Mouse (Mus musculus) layer of hippocampus, postnatal 10 days (tissue): ENCODE results near the gene Specc1l. TPM values are rescaled to one million over a fixed set of nuclear protein-coding genes. Genes with fewer than 3 reads are reported as not detected.
"Not testable (repeated sequence)": the region's sequence is repeated elsewhere in the genome, so short reads cannot be mapped to it uniquely, and the experiment has no call there.

Experiments used
- DNase-seq, 2 experiments: peaks; one replicate each; pipeline ENCODE4 v3.0.0; 2021; ENCODE audit warnings: low spot score in 2 of 2
- total RNA-seq, 2 experiments: library from RNA; stranded (reverse); gene quantifications; 2 replicates each; pipeline ENCODE4 v1.2.3; 2021

Gene Specc1l
- total RNA-seq, 2 experiments from 2014 or later: 45.9 to 47.3 TPM

DNA sequence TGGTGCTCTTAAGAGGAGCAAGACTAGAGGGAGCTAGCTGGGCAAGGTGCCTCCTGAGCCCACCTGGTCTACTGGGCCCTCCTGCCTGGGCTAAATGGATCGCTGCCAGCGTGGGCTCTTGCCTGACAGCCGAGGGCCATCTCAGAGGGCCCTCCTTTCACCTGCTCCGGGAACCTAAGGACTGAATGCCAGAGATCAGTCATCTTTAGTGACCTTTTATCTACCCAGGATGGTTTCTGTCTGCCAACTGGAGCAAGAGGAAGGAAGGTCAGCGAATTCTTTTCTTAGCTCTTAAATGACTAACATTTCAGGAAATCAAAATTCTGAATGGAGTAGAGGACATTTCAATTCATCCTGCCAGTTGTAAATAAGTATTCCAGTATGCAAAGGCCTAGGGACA is 138.7 kb downstream of the Specc1l start:
- no peak for DNase-seq

DNA sequence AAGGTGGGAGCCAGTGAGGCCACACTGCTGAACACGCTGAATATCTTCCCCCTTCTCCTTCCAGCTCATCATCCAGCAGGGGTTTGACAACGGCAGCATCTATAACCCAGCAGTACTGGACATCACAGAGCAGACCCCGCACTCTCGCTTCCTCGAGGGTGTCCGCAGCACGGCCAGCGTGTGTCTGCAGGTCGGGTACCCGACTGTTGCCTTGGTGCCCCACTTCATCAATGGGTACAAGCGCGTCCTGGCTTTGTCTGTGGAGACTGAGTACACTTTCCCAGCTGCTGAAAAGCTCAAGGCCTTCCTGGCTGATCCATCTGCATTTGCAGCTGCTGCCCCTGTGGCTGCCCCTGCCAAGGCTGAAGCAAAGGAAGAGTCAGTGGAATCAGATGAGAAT is 140.7 kb downstream of the Specc1l start:
- no peak for DNase-seq

DNA sequence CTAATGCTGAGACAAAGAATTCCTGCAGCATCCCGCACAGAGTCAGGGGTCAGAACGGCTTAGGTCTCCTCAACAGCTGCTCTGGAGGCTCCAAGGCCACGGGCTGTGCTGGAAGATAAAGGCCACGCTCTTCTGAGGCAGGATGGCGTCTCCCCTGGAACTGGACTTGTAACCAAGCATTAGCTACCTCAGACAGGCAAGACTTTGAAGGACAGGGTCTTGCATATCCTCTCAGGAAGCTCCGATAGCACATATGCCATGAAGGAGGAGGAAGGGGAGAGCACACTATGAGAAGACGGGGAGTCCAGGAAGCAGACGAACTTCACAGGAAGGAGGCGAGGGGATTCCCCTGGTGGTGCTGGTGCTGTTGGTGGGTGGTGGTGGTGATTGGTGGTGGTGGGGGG is 142.0 kb downstream of the Specc1l start:
- DNase-seq: not testable (repeated sequence)

DNA sequence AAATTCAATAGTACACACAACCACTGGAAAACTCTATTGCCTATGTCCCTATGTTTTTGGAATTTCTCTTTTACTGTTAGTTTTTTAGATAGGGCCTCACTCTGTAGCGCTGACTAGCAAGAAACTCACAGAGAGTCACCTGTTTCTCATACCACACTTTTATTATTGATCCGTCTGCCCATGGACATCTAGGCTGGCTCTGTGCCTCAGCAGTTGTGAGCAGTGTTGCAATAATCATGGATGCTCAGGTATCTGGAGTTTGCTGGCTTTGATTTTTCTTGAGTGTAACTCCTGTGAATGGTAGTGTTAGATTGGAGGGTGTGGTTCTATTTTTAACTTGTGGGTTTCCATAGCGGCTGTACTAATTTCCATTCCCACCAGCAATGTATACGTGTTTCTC is 143.5 kb downstream of the Specc1l start:
- DNase-seq: no peak

Other genes with a start within 250 kb of the Specc1l start
- gene Gnaz, start 244.9 kb upstream of the Specc1l start, total RNA-seq: 100 to 1,000 TPM; 137 to 144 TPM
- gene Rsph14, start 179.5 kb upstream of the Specc1l start, total RNA-seq: 1 to 10 TPM in 1 of 2 experiments, under 1 TPM in 1; 0.50 to 1.1 TPM
- gene Rab36, start 175.0 kb upstream of the Specc1l start, total RNA-seq: 10 to 100 TPM; 31.4 to 40.3 TPM
- gene Bcr, start 151.5 kb upstream of the Specc1l start, total RNA-seq: 10 to 100 TPM; 71.2 to 76.3 TPM
- gene Adora2a, start 104.8 kb downstream of the Specc1l start, total RNA-seq: 1 to 10 TPM; 3.2 to 5.0 TPM
- gene Upb1, start 189.0 kb downstream of the Specc1l start, total RNA-seq: under 1 TPM; 0.41 to 0.58 TPM